Mouse (Mus musculus): ENCODE measurements around the gene 1110008P14Rik. TPM values are rescaled to one million over a fixed set of nuclear protein-coding genes. Genes with fewer than 3 reads are reported as not detected.

1110008P14Rik gene
- polyA plus RNA-seq, 1 experiment from 2014 or later, result 90.1 TPM

- Histone ChIP-seq H3K27me3 (ENCODE audit: control insufficient read depth, insufficient read depth, low read length) (no peaks in the 10 kb centered on the region), H3K9ac (ENCODE audit: low read length) (no peak overlapping the region), H3K4me2 (replicated peaks; ENCODE audit: low read depth) (no peak overlapping the region), H3K27ac (replicated peaks) (no peak overlapping the region), H3K4me1 (replicated peaks; ENCODE audit: control insufficient read depth, insufficient read depth) (no peaks in the 10 kb centered on the region), H3K36me3 (ENCODE audit: control insufficient read depth, insufficient read depth, low read length) (no peaks in the 10 kb centered on the region; the same call in 1 of the 2 replicates), H3K4me3 (ENCODE audit: low read depth, low read length) (no peak overlapping the region), H3K9me3 (ENCODE audit: control insufficient read depth, low read length) (no peaks in the 10 kb centered on the region)
- no peak for DNase-seq (ENCODE audit: low spot score)
- TF ChIP-seq CTCF (IDR thresholded peaks at IDR 0.05; ENCODE audit: low read depth) (no peak), EP300 (optimal IDR thresholded peaks at IDR 0.05) (no peak)
- 69% methylated on average over 3 of the region's 3 CpGs for WGBS
- ATAC-seq (ENCODE audit: low FRiP score, low TSS enrichment), result no peak
These were observed 24.0 kb downstream of the 1110008P14Rik start for GRCm38 (mm10) chr2:32357710-32358109.

DNA sequence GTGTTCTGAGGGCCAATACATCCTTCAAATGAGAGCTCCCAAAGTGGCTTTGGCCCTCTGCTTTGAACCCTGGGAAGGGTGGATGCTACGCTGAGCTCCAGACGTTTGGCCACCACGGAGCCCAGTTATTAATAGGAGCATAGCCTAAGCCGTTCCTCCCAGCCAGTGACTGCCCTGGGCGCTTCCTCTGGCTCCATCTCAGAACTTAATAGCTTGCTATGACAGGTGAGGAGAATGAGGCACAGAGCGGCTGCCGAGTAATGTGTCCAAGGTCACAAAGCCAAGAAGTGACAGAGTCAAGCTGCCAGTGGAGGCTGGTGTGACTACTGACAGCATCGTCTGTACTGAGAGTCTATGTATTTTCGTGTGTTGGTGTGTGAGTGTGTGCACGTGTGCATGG is 25.5 kb downstream of the 1110008P14Rik start:
- no peaks in the 10 kb centered on the region for H3K9me3 ChIP-seq (ENCODE audit: control insufficient read depth, low read length)
- H3K4me1 ChIP-seq (replicated peaks; ENCODE audit: control insufficient read depth, insufficient read depth), result no peaks in the 10 kb centered on the region
- no peak overlapping the region for H3K9ac ChIP-seq (ENCODE audit: low read length)
- H3K27ac ChIP-seq (replicated peaks), result no peak overlapping the region
- no peak overlapping the region for H3K4me3 ChIP-seq (ENCODE audit: low read depth, low read length)
- 68% methylated on average over 10 of the region's 10 CpGs for WGBS
- H3K27me3 ChIP-seq (ENCODE audit: control insufficient read depth, insufficient read depth, low read length), result no peaks in the 10 kb centered on the region
- DNase-seq (ENCODE audit: low spot score) (no peak), ATAC-seq (ENCODE audit: low FRiP score, low TSS enrichment) (no peak)
- H3K36me3 ChIP-seq (ENCODE audit: control insufficient read depth, insufficient read depth, low read length), result no peaks in the 10 kb centered on the region; the same call in 1 of the 2 replicates
- H3K4me2 ChIP-seq (replicated peaks; ENCODE audit: low read depth), result no peak overlapping the region
- TF ChIP-seq EP300 (optimal IDR thresholded peaks at IDR 0.05), result no peak
- no peak for TF ChIP-seq CTCF (IDR thresholded peaks at IDR 0.05; ENCODE audit: low read depth)

- ATAC-seq (ENCODE audit: low FRiP score, low TSS enrichment), result no peak; the same call in 1 of the 2 replicates
- H3K27ac ChIP-seq (replicated peaks), result no peak overlapping the region
- no peak overlapping the region for H3K9ac ChIP-seq (ENCODE audit: low read length)
- 72% methylated on average over 3 of the region's 3 CpGs for WGBS
- 0 out of 2 replicates have a peak, but pooled peaks cover 3% of the 10 kb centered on the region for H3K4me1 ChIP-seq (replicated peaks; ENCODE audit: control insufficient read depth, insufficient read depth)
- H3K4me3 ChIP-seq (ENCODE audit: low read depth, low read length), result no peak overlapping the region
- TF ChIP-seq CTCF (IDR thresholded peaks at IDR 0.05; ENCODE audit: low read depth) (no peak), EP300 (optimal IDR thresholded peaks at IDR 0.05) (no peak)
- no peaks in the 10 kb centered on the region; the same call in 1 of the 2 replicates for H3K36me3 ChIP-seq (ENCODE audit: control insufficient read depth, insufficient read depth, low read length)
- no peaks in the 10 kb centered on the region for H3K27me3 ChIP-seq (ENCODE audit: control insufficient read depth, insufficient read depth, low read length)
- no peaks in the 10 kb centered on the region for H3K9me3 ChIP-seq (ENCODE audit: control insufficient read depth, low read length)
- no peak for DNase-seq (ENCODE audit: low spot score)
- H3K4me2 ChIP-seq (replicated peaks; ENCODE audit: low read depth), result no peak overlapping the region
These were observed 27.3 kb downstream of the 1110008P14Rik start for GRCm38 (mm10) chr2:32354336-32354895.

- WGBS, result 41% methylated on average over 6 of the region's 6 CpGs
- H3K4me3 ChIP-seq (ENCODE audit: low read depth, low read length), result no peak overlapping the region
These were observed 27.9 kb downstream of the 1110008P14Rik start for GRCm38 (mm10) chr2:32353836-32354235.

GRCm38 (mm10) chr2:32353007-32353542 is 28.7 kb downstream of the 1110008P14Rik start, which contains the start of gene Dnm1:
TSS of gene Dnm1 (minus strand) at chr2:32353338.
- ATAC-seq (ENCODE audit: low FRiP score, low TSS enrichment), result peak; percentile 78
- peak within 1 kb of the TSS; percentile 64 for H3K4me3 ChIP-seq (ENCODE audit: low read depth, low read length)
- TF ChIP-seq EP300 (optimal IDR thresholded peaks at IDR 0.05), result no peak
- TF ChIP-seq CTCF (IDR thresholded peaks at IDR 0.05; ENCODE audit: low read depth), result peak; percentile 92

More at GRCm38 (mm10) chr2:32353836-32354235, 27.9 kb downstream of the 1110008P14Rik start:
- peak overlapping the region; percentile 30; the same call in 1 of the 2 replicates for H3K27ac ChIP-seq (replicated peaks)
- H3K4me1 ChIP-seq (replicated peaks; ENCODE audit: control insufficient read depth, insufficient read depth), result 0 out of 2 replicates have a peak, but pooled peaks cover 3% of the 10 kb centered on the region
- H3K9me3 ChIP-seq (ENCODE audit: control insufficient read depth, low read length), result no peaks in the 10 kb centered on the region
- no peak for DNase-seq (ENCODE audit: low spot score)
- peak overlapping the region; percentile 96 for H3K4me2 ChIP-seq (replicated peaks; ENCODE audit: low read depth)
- H3K9ac ChIP-seq (ENCODE audit: low read length), result no peak overlapping the region
- ATAC-seq (ENCODE audit: low FRiP score, low TSS enrichment), result no peak
- no peaks in the 10 kb centered on the region for H3K27me3 ChIP-seq (ENCODE audit: control insufficient read depth, insufficient read depth, low read length)
- no peak for TF ChIP-seq CTCF (IDR thresholded peaks at IDR 0.05; ENCODE audit: low read depth)
- TF ChIP-seq EP300 (optimal IDR thresholded peaks at IDR 0.05), result no peak
- H3K36me3 ChIP-seq (ENCODE audit: control insufficient read depth, insufficient read depth, low read length), result no peaks in the 10 kb centered on the region; the same call in 1 of the 2 replicates

More at GRCm38 (mm10) chr2:32353007-32353542, 28.7 kb downstream of the 1110008P14Rik start, which contains the start of gene Dnm1:
- peak within 1 kb of the TSS; percentile 45 for H3K27ac ChIP-seq (replicated peaks)
- peak within 1 kb of the TSS; percentile 68 for H3K9ac ChIP-seq (ENCODE audit: low read length)
- WGBS, result under 1% methylated on average over 60 of the region's 63 CpGs
- no peaks in the 10 kb centered on the region for H3K9me3 ChIP-seq (ENCODE audit: control insufficient read depth, low read length)
- H3K4me2 ChIP-seq (replicated peaks; ENCODE audit: low read depth), result peak within 1 kb of the TSS; percentile 96
- H3K4me1 ChIP-seq (replicated peaks; ENCODE audit: control insufficient read depth, insufficient read depth), result 0 out of 2 replicates have a peak, but pooled peaks cover 3% of the 10 kb centered on the region
- no peaks in the 10 kb centered on the region for H3K27me3 ChIP-seq (ENCODE audit: control insufficient read depth, insufficient read depth, low read length)
- no peaks in the 10 kb centered on the region; the same call in 1 of the 2 replicates for H3K36me3 ChIP-seq (ENCODE audit: control insufficient read depth, insufficient read depth, low read length)
- peak; percentile 92 for DNase-seq (ENCODE audit: low spot score)
